Mouse (Mus musculus) midbrain, embryonic 16.5 days (tissue): ENCODE data around the gene Ankrd61. TPM values are rescaled to one million over a fixed set of nuclear protein-coding genes. Genes with fewer than 3 reads are reported as not detected.

Experiments
- ATAC-seq: fragments of 200-750 bp; cut with Nextera tagmentation; 2 replicates; pipeline ENCODE4 v1.8.0; 2017; ENCODE audit warnings: moderate TSS enrichment
- H3K27ac ChIP-seq: fragments of 300-500 bp; sonication (generic); 2 replicates; pipeline ENCODE4 v1.5.1; 2014; ENCODE audit warnings: mild to moderate bottlenecking, low read length, mixed read lengths
- H3K27me3 ChIP-seq: fragments of 300-500 bp; sonication (generic); 2 replicates; pipeline ENCODE4 v1.6.1; 2014; ENCODE audit warnings: low read depth, low read length, mixed read lengths; ENCODE audit not compliant: control insufficient read depth, insufficient read depth
- H3K36me3 ChIP-seq: fragments of 300-500 bp; sonication (generic); 2 replicates; pipeline ENCODE4 v1.6.1; 2014; ENCODE audit warnings: mild to moderate bottlenecking, low read length, moderate library complexity, mixed read lengths; ENCODE audit not compliant: control insufficient read depth, insufficient read depth
- H3K4me1 ChIP-seq: fragments of 300-500 bp; sonication (generic); 2 replicates; pipeline ENCODE4 v1.6.1; 2014; ENCODE audit warnings: mild to moderate bottlenecking, low read length, mixed read lengths; ENCODE audit not compliant: control insufficient read depth, insufficient read depth
- H3K4me2 ChIP-seq: fragments of 300-500 bp; sonication (generic); 2 replicates; pipeline ENCODE4 v1.6.1; 2014; ENCODE audit warnings: mild to moderate bottlenecking, low read length, mixed read lengths
- H3K4me3 ChIP-seq: fragments of 300-500 bp; sonication (generic); 2 replicates; pipeline ENCODE4 v1.5.1; 2014; ENCODE audit warnings: low read depth, mild to moderate bottlenecking, low read length, moderate library complexity, mixed read lengths
- H3K9ac ChIP-seq: fragments of 300-500 bp; sonication (generic); 2 replicates; pipeline ENCODE4 v1.6.1; 2014; ENCODE audit warnings: low read depth, low read length, mixed read lengths
- H3K9me3 ChIP-seq: fragments of 300-500 bp; sonication (generic); replicated peaks from 2 replicates; pipeline ENCODE4 v1.6.1; 2014; ENCODE audit warnings: mild to moderate bottlenecking, low read length, mixed read lengths; ENCODE audit not compliant: control insufficient read depth, poor library complexity, severe bottlenecking
- WGBS: fragments of 180-500 bp; shearing (Covaris S2); extraction: QIAGEN DNeasy Blood & Tissue Kit; methylation state at CpG from one replicate; pipeline ENCODE4 v1.1.7; 2014; 5-methylcytosine and 5-hydroxymethylcytosine counted together
- polyA plus RNA-seq: library from polyadenylated mRNA; unstranded; fragments of >200 nt; fragmentation: Nextera tagmentation; extraction: Ambion mirVana; gene quantifications from 2 replicates; pipeline ENCODE4 v1.2.1, GENCODE M21; 2015

Ankrd61 gene
- polyA plus RNA-seq, 1 experiment from 2014 or later = 0.78 TPM

- 91% methylated on average over 11 of the region's 11 CpGs for WGBS
- Histone ChIP-seq H3K4me1 (no peaks in the 10 kb centered on the region), H3K4me3 (no peak overlapping the region), H3K9ac (no peak overlapping the region), H3K27ac (no peak overlapping the region), H3K4me2 (no peak overlapping the region), H3K27me3 (no peaks in the 10 kb centered on the region), H3K36me3 (peaks cover 19% of the 10 kb centered on the region), H3K9me3 (no peaks in the 10 kb centered on the region)
- ATAC-seq = no peak
These were observed 25.8 kb downstream of the Ankrd61 start for GRCm38 (mm10) chr5:143871547-143872169.

Other genes starting within 250 kb of the Ankrd61 start
- 26.0 and 28.0 TPM in 2 replicates for gene Usp42, start 165.4 kb downstream of the Ankrd61 start, polyA plus RNA-seq
- gene Eif2ak1, start 79.9 kb downstream of the Ankrd61 start, polyA plus RNA-seq = 42.8 and 45.1 TPM in 2 replicates
- gene Aimp2, start 12.2 kb upstream of the Ankrd61 start, polyA plus RNA-seq = 82.8 and 90.3 TPM in 2 replicates
- gene Pms2, start 12.3 kb upstream of the Ankrd61 start, polyA plus RNA-seq = 28.6 and 29.1 TPM in 2 replicates
- 1.4 and 1.8 TPM in 2 replicates for gene Gm42421, start 30.5 kb upstream of the Ankrd61 start, polyA plus RNA-seq
- gene Rsph10b, start 35.4 kb upstream of the Ankrd61 start, polyA plus RNA-seq = 3.6 TPM in 2 replicates
- gene Ccz1, start 117.2 kb upstream of the Ankrd61 start, polyA plus RNA-seq = 82.5 and 82.7 TPM in 2 replicates
- gene Ocm, start 129.0 kb upstream of the Ankrd61 start, polyA plus RNA-seq = not detected in 2 replicates
- gene Lmtk2, start 202.8 kb upstream of the Ankrd61 start, polyA plus RNA-seq = 9.0 and 9.3 TPM in 2 replicates